Mouse (Mus musculus): ENCODE results near the gene Strip2.

The Strip2 gene

GRCm38 (mm10) chr6:29930087-29930486, 13.3 kb downstream of the Strip2 start:
- DNase-seq (ENCODE audit: low spot score in 2 of 2), result no peak

- peak; percentile 7 to 49 for DNase-seq (ENCODE audit: low spot score in 2 of 2)
Observed at GRCm38 (mm10) chr6:29930665-29931064, 13.9 kb downstream of the Strip2 start.

- no peak for DNase-seq (ENCODE audit: low spot score in 2 of 2)
Observed at GRCm38 (mm10) chr6:29931181-29931580, 14.4 kb downstream of the Strip2 start.

- DNase-seq (ENCODE audit: low spot score in 2 of 2), result no peak
Observed at GRCm38 (mm10) chr6:29935741-29936140, 18.9 kb downstream of the Strip2 start.

- DNase-seq (ENCODE audit: low spot score in 2 of 2), result no peak
Observed at GRCm38 (mm10) chr6:29940428-29940827, 23.6 kb downstream of the Strip2 start.

GRCm38 (mm10) chr6:29941036-29941435, 24.2 kb downstream of the Strip2 start:
- DNase-seq (ENCODE audit: low spot score in 2 of 2), result no peak

- no peak for DNase-seq (ENCODE audit: low spot score in 2 of 2)
Observed at GRCm38 (mm10) chr6:29944465-29944864, 27.7 kb downstream of the Strip2 start.

GRCm38 (mm10) chr6:29946568-29946967, 29.8 kb downstream of the Strip2 start:
- no peak for DNase-seq (ENCODE audit: low spot score in 2 of 2)

- DNase-seq (ENCODE audit: low spot score in 2 of 2), result no peak
Observed at GRCm38 (mm10) chr6:29947823-29948222, 31.0 kb downstream of the Strip2 start.

- DNase-seq (ENCODE audit: low spot score in 2 of 2), result peak; percentile 8 to 50
Observed at GRCm38 (mm10) chr6:29956749-29957148, 39.9 kb downstream of the Strip2 start.

GRCm38 (mm10) chr6:29958669-29959068, 41.9 kb downstream of the Strip2 start:
- no peak for DNase-seq (ENCODE audit: low spot score in 2 of 2)

- peak; percentile 14 to 54 for DNase-seq (ENCODE audit: low spot score in 2 of 2)
Observed at GRCm38 (mm10) chr6:29961081-29961480, 44.3 kb downstream of the Strip2 start.

- DNase-seq (ENCODE audit: low spot score in 2 of 2), result no peak
Observed at GRCm38 (mm10) chr6:29967917-29968316, 51.1 kb downstream of the Strip2 start.

GRCm38 (mm10) chr6:29973341-29973740, 56.5 kb downstream of the Strip2 start:
- no peak for DNase-seq (ENCODE audit: low spot score in 2 of 2)

GRCm38 (mm10) chr6:29974836-29975235, 58.0 kb downstream of the Strip2 start:
- no peak for DNase-seq (ENCODE audit: low spot score in 2 of 2)

- DNase-seq (ENCODE audit: low spot score in 2 of 2), result no peak
Observed at GRCm38 (mm10) chr6:29980461-29980860, 63.6 kb downstream of the Strip2 start.

- DNase-seq (ENCODE audit: low spot score in 2 of 2), result no peak
Observed at GRCm38 (mm10) chr6:29981797-29982196, 65.0 kb downstream of the Strip2 start.

- DNase-seq (ENCODE audit: low spot score in 2 of 2), result peak; percentile 37 to 47
Observed at GRCm38 (mm10) chr6:29985058-29985498, 68.3 kb downstream of the Strip2 start.

- no peak for DNase-seq (ENCODE audit: low spot score in 2 of 2)
Observed at GRCm38 (mm10) chr6:29985504-29985903, 68.7 kb downstream of the Strip2 start.

GRCm38 (mm10) chr6:29985986-29986385, 69.2 kb downstream of the Strip2 start:
- DNase-seq (ENCODE audit: low spot score in 2 of 2), result no peak

GRCm38 (mm10) chr6:29987246-29987645, 70.4 kb downstream of the Strip2 start:
- no peak for DNase-seq (ENCODE audit: low spot score in 2 of 2)

- no peak for DNase-seq (ENCODE audit: low spot score in 2 of 2)
Observed at GRCm38 (mm10) chr6:29998140-29998539, 81.3 kb downstream of the Strip2 start.

- DNase-seq (ENCODE audit: low spot score in 2 of 2), result no peak
Observed at GRCm38 (mm10) chr6:29998771-29999170, 82.0 kb downstream of the Strip2 start.

- DNase-seq (ENCODE audit: low spot score in 2 of 2), result peak in 1 of 2 experiments; percentile 12
Observed at GRCm38 (mm10) chr6:30002628-30003027, 85.8 kb downstream of the Strip2 start.
